Mouse (Mus musculus) lung, embryonic 15.5 days (tissue): ENCODE measurements around the gene Cdk5rap3. TPM values are rescaled to one million over a fixed set of nuclear protein-coding genes. Genes with fewer than 3 reads are reported as not detected.
A peak's percentile ranks its signal among the peaks of the same experiment; 100 is the strongest.

Source experiments
- ATAC-seq: fragments of 200-750 bp; cut with Nextera tagmentation; 2 replicates; pipeline ENCODE4 v1.8.0; 2017; ENCODE audit warnings: moderate number of reproducible peaks, borderline replicate concordance; ENCODE audit not compliant: low FRiP score, low TSS enrichment; ENCODE audit errors: extremely low read depth
- H3K27ac ChIP-seq: fragments of 300-500 bp; sonication (generic); 2 replicates; pipeline ENCODE4 v1.5.1; 2015; ENCODE audit warnings: moderate library complexity, mild to moderate bottlenecking, inconsistent platforms
- H3K27me3 ChIP-seq: fragments of 300-500 bp; sonication (generic); 2 replicates; pipeline ENCODE4 v1.6.1; 2015; ENCODE audit warnings: inconsistent platforms
- H3K36me3 ChIP-seq: fragments of 300-500 bp; sonication (generic); 2 replicates; pipeline ENCODE4 v1.6.1; 2015; ENCODE audit warnings: inconsistent platforms
- H3K4me1 ChIP-seq: fragments of 300-500 bp; sonication (generic); 2 replicates; pipeline ENCODE4 v1.6.1; 2015; ENCODE audit warnings: inconsistent platforms
- H3K4me2 ChIP-seq: fragments of 300-500 bp; sonication (generic); 2 replicates; pipeline ENCODE4 v1.6.1; 2015; ENCODE audit warnings: inconsistent platforms, mild to moderate bottlenecking, moderate library complexity
- H3K4me3 ChIP-seq: fragments of 300-500 bp; sonication (generic); 2 replicates; pipeline ENCODE4 v1.5.1; 2015; ENCODE audit warnings: mild to moderate bottlenecking, inconsistent platforms
- H3K9ac ChIP-seq: fragments of 300-500 bp; sonication (generic); 2 replicates; pipeline ENCODE4 v1.6.1; 2015; ENCODE audit warnings: inconsistent platforms
- H3K9me3 ChIP-seq: fragments of 300-500 bp; sonication (generic); 2 replicates; pipeline ENCODE4 v1.6.1; 2016; ENCODE audit warnings: inconsistent platforms
- WGBS: fragments of 180-500 bp; shearing (Covaris S2); methylation state at CpG from one replicate; pipeline ENCODE4 v1.1.7; 2015; 5-methylcytosine and 5-hydroxymethylcytosine counted together
- polyA plus RNA-seq: library from polyadenylated mRNA; unstranded; fragments of >200 nt; fragmentation: Nextera tagmentation; extraction: Ambion mirVana; gene quantifications from 2 replicates; pipeline ENCODE4 v1.2.1, GENCODE M21; 2015

Gene Cdk5rap3
- polyA plus RNA-seq, 1 experiment from 2014 or later = 67.2 TPM

GRCm38 (mm10) chr11:96863206-96863995, 52.9 kb downstream of the Cdk5rap3 start:
- WGBS = 23% methylated on average over 26 of the region's 26 CpGs
- peaks cover 5% of the 10 kb centered on the region; the same call in 1 of the 2 replicates for H3K27me3 ChIP-seq
- no peak for ATAC-seq
- H3K4me2 ChIP-seq = peak overlapping the region; percentile 6; the same call in 1 of the 2 replicates
- H3K4me3 ChIP-seq = no peak overlapping the region
- H3K27ac ChIP-seq = no peak overlapping the region
- no peaks in the 10 kb centered on the region for H3K36me3 ChIP-seq
- H3K9ac ChIP-seq = no peak overlapping the region
- H3K9me3 ChIP-seq = no peaks in the 10 kb centered on the region
- peaks cover 35% of the 10 kb centered on the region for H3K4me1 ChIP-seq

- 72% methylated on average over 12 of the region's 12 CpGs for WGBS
- Histone ChIP-seq H3K9me3 (no peaks in the 10 kb centered on the region), H3K27ac (no peak overlapping the region), H3K9ac (no peak overlapping the region), H3K4me1 (peaks cover 35% of the 10 kb centered on the region), H3K36me3 (no peaks in the 10 kb centered on the region), H3K4me3 (0 out of 2 replicates have a peak overlapping the region, but pooled peaks have one; percentile 45), H3K4me2 (peak overlapping the region; percentile 82), H3K27me3 (peaks cover 5% of the 10 kb centered on the region; the same call in 1 of the 2 replicates)
- ATAC-seq = no peak
Measured at GRCm38 (mm10) chr11:96862534-96862933, 53.8 kb downstream of the Cdk5rap3 start.

- Histone ChIP-seq H3K36me3 (no peaks in the 10 kb centered on the region), H3K4me1 (peaks cover 31% of the 10 kb centered on the region), H3K9me3 (no peaks in the 10 kb centered on the region), H3K4me3 (peak overlapping the region; percentile 45), H3K9ac (peak overlapping the region; percentile 25; the same call in 1 of the 2 replicates), H3K27me3 (peaks cover 5% of the 10 kb centered on the region; the same call in 1 of the 2 replicates), H3K4me2 (peak overlapping the region; percentile 82), H3K27ac (no peak overlapping the region)
- ATAC-seq = peak; percentile 85
- WGBS = under 1% methylated on average over 31 of the region's 31 CpGs
Measured at GRCm38 (mm10) chr11:96861878-96862289, 54.4 kb downstream of the Cdk5rap3 start.

GRCm38 (mm10) chr11:96861446-96861845, 54.9 kb downstream of the Cdk5rap3 start:
- Histone ChIP-seq H3K9ac (peak overlapping the region; percentile 25; the same call in 1 of the 2 replicates), H3K4me3 (peak overlapping the region; percentile 45), H3K27me3 (peaks cover 5% of the 10 kb centered on the region; the same call in 1 of the 2 replicates), H3K36me3 (no peaks in the 10 kb centered on the region), H3K9me3 (no peaks in the 10 kb centered on the region), H3K27ac (peak overlapping the region; percentile 34; the same call in 1 of the 2 replicates), H3K4me2 (peak overlapping the region; percentile 82), H3K4me1 (peaks cover 31% of the 10 kb centered on the region)
- peak; percentile 45 for ATAC-seq
- under 1% methylated on average over 20 of the region's 20 CpGs for WGBS

- H3K4me1 ChIP-seq = peaks cover 31% of the 10 kb centered on the region
- H3K27ac ChIP-seq = peak overlapping the region; percentile 34
- H3K9me3 ChIP-seq = no peaks in the 10 kb centered on the region
- peaks cover 5% of the 10 kb centered on the region; the same call in 1 of the 2 replicates for H3K27me3 ChIP-seq
- peak; percentile 55; the same call in 1 of the 2 replicates for ATAC-seq
- H3K36me3 ChIP-seq = no peaks in the 10 kb centered on the region
- peak overlapping the region; percentile 82; the same call in 1 of the 2 replicates for H3K4me2 ChIP-seq
- H3K4me3 ChIP-seq = no peak overlapping the region
- H3K9ac ChIP-seq = no peak overlapping the region
- WGBS = 10% methylated on average over 8 of the region's 8 CpGs
Measured at GRCm38 (mm10) chr11:96860564-96860963, 55.7 kb downstream of the Cdk5rap3 start.

GRCm38 (mm10) chr11:96859635-96860034, 56.7 kb downstream of the Cdk5rap3 start:
- Histone ChIP-seq H3K4me1 (peaks cover 31% of the 10 kb centered on the region), H3K27me3 (peaks cover 5% of the 10 kb centered on the region; the same call in 1 of the 2 replicates), H3K27ac (no peak overlapping the region), H3K9ac (no peak overlapping the region), H3K4me2 (no peak overlapping the region), H3K9me3 (no peaks in the 10 kb centered on the region), H3K36me3 (no peaks in the 10 kb centered on the region), H3K4me3 (no peak overlapping the region)
- 82% methylated on average over 4 of the region's 4 CpGs for WGBS
- no peak for ATAC-seq

- Histone ChIP-seq H3K9me3 (no peaks in the 10 kb centered on the region), H3K27ac (no peak overlapping the region), H3K4me1 (peaks cover 18% of the 10 kb centered on the region), H3K4me3 (no peak overlapping the region), H3K4me2 (no peak overlapping the region), H3K27me3 (no peaks in the 10 kb centered on the region), H3K36me3 (no peaks in the 10 kb centered on the region), H3K9ac (no peak overlapping the region)
- ATAC-seq = no peak
- 70% methylated on average over 5 of the region's 5 CpGs for WGBS
Measured at GRCm38 (mm10) chr11:96857446-96857845, 58.9 kb downstream of the Cdk5rap3 start.

Other genes starting within 250 kb of the Cdk5rap3 start
- gene Snx11, start 138.9 kb downstream of the Cdk5rap3 start, polyA plus RNA-seq = 20.0 and 20.3 TPM in 2 replicates
- gene Cbx1, start 127.4 kb downstream of the Cdk5rap3 start, polyA plus RNA-seq = 114 and 121 TPM in 2 replicates
- 62.5 and 65.0 TPM in 2 replicates for gene Nfe2l1, start 86.5 kb downstream of the Cdk5rap3 start, polyA plus RNA-seq
- gene Copz2, start 66.6 kb downstream of the Cdk5rap3 start, polyA plus RNA-seq = 134 and 138 TPM in 2 replicates
- 38.2 and 40.1 TPM in 2 replicates for gene Prr15l, start 11.6 kb upstream of the Cdk5rap3 start, polyA plus RNA-seq
- gene Pnpo, start 27.5 kb upstream of the Cdk5rap3 start, polyA plus RNA-seq = 30.4 and 34.3 TPM in 2 replicates
- 15.7 and 17.9 TPM in 2 replicates for gene Sp2, start 66.5 kb upstream of the Cdk5rap3 start, polyA plus RNA-seq
- gene Sp6, start 96.9 kb upstream of the Cdk5rap3 start, polyA plus RNA-seq = 0.72 and 0.98 TPM in 2 replicates
- 31.2 and 31.9 TPM in 2 replicates for gene Scrn2, start 113.4 kb upstream of the Cdk5rap3 start, polyA plus RNA-seq
- gene Lrrc46, start 124.9 kb upstream of the Cdk5rap3 start, polyA plus RNA-seq = 3.7 and 5.9 TPM in 2 replicates
- 79.4 and 85.2 TPM in 2 replicates for gene Mrpl10, start 125.1 kb upstream of the Cdk5rap3 start, polyA plus RNA-seq
- 10.3 and 11.7 TPM in 2 replicates for gene Osbpl7, start 134.1 kb upstream of the Cdk5rap3 start, polyA plus RNA-seq
- 0.07 TPM in 1 of 2 replicates, not detected in the other for gene Tbx21, start 198.8 kb upstream of the Cdk5rap3 start, polyA plus RNA-seq
- 7.9 and 8.6 TPM in 2 replicates for gene Tbkbp1, start 235.0 kb upstream of the Cdk5rap3 start, polyA plus RNA-seq